Mouse (Mus musculus): Measurements from ENCODE around the gene Sumf2. TPM values are rescaled to one million over a fixed set of nuclear protein-coding genes. Genes with fewer than 3 reads are reported as not detected.

Sumf2 gene
- polyA plus RNA-seq, 1 experiment, result 33.8 TPM

- TF ChIP-seq REST (IDR thresholded peaks at IDR 0.05; ENCODE audit: insufficient read depth, insufficient read length), result no peak
- no peak for TF ChIP-seq SRF (IDR thresholded peaks at IDR 0.05; ENCODE audit: control insufficient read depth, insufficient read length, low read depth)
- no peak for TF ChIP-seq TCF12 (IDR thresholded peaks at IDR 0.05; ENCODE audit: insufficient read depth, poor library complexity, severe bottlenecking)
- no peak for TF ChIP-seq E2F4 (IDR thresholded peaks at IDR 0.05; ENCODE audit: insufficient read depth)
- no peak for TF ChIP-seq TCF3 (IDR thresholded peaks at IDR 0.05; ENCODE audit: insufficient read length, low read depth)
- TF ChIP-seq MYOG (IDR thresholded peaks at IDR 0.05; ENCODE audit: control insufficient read depth in 1 of 3, insufficient read depth in 1 of 3, insufficient read length in 2 of 3, low read depth in 2 of 3), result no peak
- no peak for TF ChIP-seq CEBPB (IDR thresholded peaks at IDR 0.05; ENCODE audit: insufficient read depth, poor library complexity, severe bottlenecking)
- TF ChIP-seq POLR2AphosphoS2 (IDR thresholded peaks at IDR 0.05; ENCODE audit: insufficient read length, low read depth), result no peak
- TF ChIP-seq USF1 (IDR thresholded peaks at IDR 0.05; ENCODE audit: low read depth), result no peak
- no peak for TF ChIP-seq MYOD1 (IDR thresholded peaks at IDR 0.05; ENCODE audit: control insufficient read depth in 1 of 3, insufficient read length in 2 of 3, low read depth in 2 of 3)
- TF ChIP-seq POLR2A (IDR thresholded peaks at IDR 0.05; ENCODE audit: insufficient read length, low read depth), result no peak
- TF ChIP-seq MAX (IDR thresholded peaks at IDR 0.05; ENCODE audit: low read depth), result no peak
- no peak overlapping the region for H3ac ChIP-seq (ENCODE audit: control insufficient read depth, insufficient read length)
- H3K79me2 ChIP-seq (ENCODE audit: control insufficient read depth, insufficient read depth), result no peaks in the 10 kb centered on the region
- H3K4me2 ChIP-seq (ENCODE audit: low read depth), result no peak overlapping the region
- no peaks in the 10 kb centered on the region for H3K27me3 ChIP-seq (ENCODE audit: control insufficient read depth, insufficient read depth, insufficient read length)
- no peak overlapping the region for H3K4me3 ChIP-seq
- no peaks in the 10 kb centered on the region for H3K36me3 ChIP-seq (ENCODE audit: control insufficient read depth, insufficient read depth)
Measured at GRCm38 (mm10) chr5:129873942-129874341, 27.2 kb downstream of the Sumf2 start.

GRCm38 (mm10) chr5:129875098-129875497, 28.3 kb downstream of the Sumf2 start:
- no peaks in the 10 kb centered on the region for H3K27me3 ChIP-seq (ENCODE audit: control insufficient read depth, insufficient read depth, insufficient read length)
- H3ac ChIP-seq (ENCODE audit: control insufficient read depth, insufficient read length), result no peak overlapping the region
- no peak overlapping the region for H3K4me3 ChIP-seq
- H3K36me3 ChIP-seq (ENCODE audit: control insufficient read depth, insufficient read depth), result no peaks in the 10 kb centered on the region
- no peak overlapping the region for H3K4me2 ChIP-seq (ENCODE audit: low read depth)
- TF ChIP-seq TCF3 (IDR thresholded peaks at IDR 0.05; ENCODE audit: insufficient read length, low read depth) (no peak), REST (IDR thresholded peaks at IDR 0.05; ENCODE audit: insufficient read depth, insufficient read length) (no peak), USF1 (IDR thresholded peaks at IDR 0.05; ENCODE audit: low read depth) (no peak), CEBPB (IDR thresholded peaks at IDR 0.05; ENCODE audit: insufficient read depth, poor library complexity, severe bottlenecking) (no peak)
- H3K79me2 ChIP-seq (ENCODE audit: control insufficient read depth, insufficient read depth), result no peaks in the 10 kb centered on the region

GRCm38 (mm10) chr5:129877731-129878455, 31.1 kb downstream of the Sumf2 start:
- H3K4me3 ChIP-seq, result no peak overlapping the region
- H3K27me3 ChIP-seq (ENCODE audit: control insufficient read depth, insufficient read depth, insufficient read length), result no peaks in the 10 kb centered on the region
- TF ChIP-seq POLR2A (IDR thresholded peaks at IDR 0.05; ENCODE audit: insufficient read length, low read depth) (no peak), E2F4 (IDR thresholded peaks at IDR 0.05; ENCODE audit: insufficient read depth) (no peak), REST (IDR thresholded peaks at IDR 0.05; ENCODE audit: insufficient read depth, insufficient read length) (no peak), TCF3 (IDR thresholded peaks at IDR 0.05; ENCODE audit: insufficient read length, low read depth) (no peak), SRF (IDR thresholded peaks at IDR 0.05; ENCODE audit: control insufficient read depth, insufficient read length, low read depth) (no peak), USF1 (IDR thresholded peaks at IDR 0.05; ENCODE audit: low read depth) (no peak), MAX (IDR thresholded peaks at IDR 0.05; ENCODE audit: low read depth) (no peak), TCF12 (IDR thresholded peaks at IDR 0.05; ENCODE audit: insufficient read depth, poor library complexity, severe bottlenecking) (no peak), MYOG (IDR thresholded peaks at IDR 0.05; ENCODE audit: control insufficient read depth in 1 of 3, insufficient read depth in 1 of 3, insufficient read length in 2 of 3, low read depth in 2 of 3) (no peak), MYOD1 (IDR thresholded peaks at IDR 0.05; ENCODE audit: control insufficient read depth in 1 of 3, insufficient read length in 2 of 3, low read depth in 2 of 3) (no peak), POLR2AphosphoS2 (IDR thresholded peaks at IDR 0.05; ENCODE audit: insufficient read length, low read depth) (no peak), CEBPB (IDR thresholded peaks at IDR 0.05; ENCODE audit: insufficient read depth, poor library complexity, severe bottlenecking) (no peak)
- no peak overlapping the region for H3ac ChIP-seq (ENCODE audit: control insufficient read depth, insufficient read length)
- no peaks in the 10 kb centered on the region for H3K79me2 ChIP-seq (ENCODE audit: control insufficient read depth, insufficient read depth)
- no peak overlapping the region for H3K4me2 ChIP-seq (ENCODE audit: low read depth)
- peaks cover 19% of the 10 kb centered on the region for H3K36me3 ChIP-seq (ENCODE audit: control insufficient read depth, insufficient read depth)

GRCm38 (mm10) chr5:129878946-129879345, 32.2 kb downstream of the Sumf2 start:
- H3ac ChIP-seq (ENCODE audit: control insufficient read depth, insufficient read length), result no peak overlapping the region
- H3K79me2 ChIP-seq (ENCODE audit: control insufficient read depth, insufficient read depth), result no peaks in the 10 kb centered on the region
- H3K27me3 ChIP-seq (ENCODE audit: control insufficient read depth, insufficient read depth, insufficient read length), result no peaks in the 10 kb centered on the region
- peaks cover 26% of the 10 kb centered on the region for H3K36me3 ChIP-seq (ENCODE audit: control insufficient read depth, insufficient read depth)
- no peak overlapping the region for H3K4me2 ChIP-seq (ENCODE audit: low read depth)
- TF ChIP-seq POLR2A (IDR thresholded peaks at IDR 0.05; ENCODE audit: insufficient read length, low read depth) (no peak), TCF3 (IDR thresholded peaks at IDR 0.05; ENCODE audit: insufficient read length, low read depth) (no peak), TCF12 (IDR thresholded peaks at IDR 0.05; ENCODE audit: insufficient read depth, poor library complexity, severe bottlenecking) (no peak), MYOG (IDR thresholded peaks at IDR 0.05; ENCODE audit: control insufficient read depth in 1 of 3, insufficient read depth in 1 of 3, insufficient read length in 2 of 3, low read depth in 2 of 3) (peak in 1 of 3 experiments; percentile 7), E2F4 (IDR thresholded peaks at IDR 0.05; ENCODE audit: insufficient read depth) (no peak), SRF (IDR thresholded peaks at IDR 0.05; ENCODE audit: control insufficient read depth, insufficient read length, low read depth) (no peak), REST (IDR thresholded peaks at IDR 0.05; ENCODE audit: insufficient read depth, insufficient read length) (no peak), MYOD1 (IDR thresholded peaks at IDR 0.05; ENCODE audit: control insufficient read depth in 1 of 3, insufficient read length in 2 of 3, low read depth in 2 of 3) (peak in 1 of 3 experiments; percentile 3), CEBPB (IDR thresholded peaks at IDR 0.05; ENCODE audit: insufficient read depth, poor library complexity, severe bottlenecking) (no peak), POLR2AphosphoS2 (IDR thresholded peaks at IDR 0.05; ENCODE audit: insufficient read length, low read depth) (no peak), MAX (IDR thresholded peaks at IDR 0.05; ENCODE audit: low read depth) (no peak), USF1 (IDR thresholded peaks at IDR 0.05; ENCODE audit: low read depth) (no peak)
- no peak overlapping the region for H3K4me3 ChIP-seq

Data from myocyte (in vitro differentiated cells).